Mouse (Mus musculus) liver, embryonic 16.5 days (tissue): ENCODE data around the gene Ndufb11. TPM values are rescaled to one million over a fixed set of nuclear protein-coding genes. Genes with fewer than 3 reads are reported as not detected.

Experiments used
- polyA plus RNA-seq: library from polyadenylated mRNA; unstranded; fragments of >200 nt; fragmentation: Nextera tagmentation; extraction: Ambion mirVana; gene quantifications from 2 replicates; pipeline ENCODE4 v1.2.1, GENCODE M21; 2015

The Ndufb11 gene
- polyA plus RNA-seq, 1 experiment from 2014 or later, result 168 TPM

Other genes with a start within 250 kb of the Ndufb11 start
- 5.4 and 6.0 TPM in 2 replicates for gene Jade3, start 191.9 kb downstream of the Ndufb11 start, polyA plus RNA-seq
- 203 and 206 TPM in 2 replicates for gene Rgn, start 67.8 kb downstream of the Ndufb11 start, polyA plus RNA-seq
- gene Rbm10, start 116 bp downstream of the Ndufb11 start, polyA plus RNA-seq, result 26.6 and 28.4 TPM in 2 replicates
- gene Uba1, start 40.7 kb upstream of the Ndufb11 start, polyA plus RNA-seq, result 95.5 and 99.1 TPM in 2 replicates
- gene Cdk16, start 70.3 kb upstream of the Ndufb11 start, polyA plus RNA-seq, result 25.1 and 29.1 TPM in 2 replicates
- gene Usp11, start 86.3 kb upstream of the Ndufb11 start, polyA plus RNA-seq, result 5.9 and 6.7 TPM in 2 replicates
- 40.7 and 42.1 TPM in 2 replicates for gene Araf, start 180.2 kb upstream of the Ndufb11 start, polyA plus RNA-seq